Mouse (Mus musculus): ENCODE data around the gene Ncam2.

GRCm38 (mm10) chr16:81434559-81434958 lies 234.1 kb downstream of the Ncam2 start:
- TF ChIP-seq CTCF (IDR thresholded peaks at IDR 0.05; ENCODE audit: low read depth, low read length) (no peak), POLR2A (IDR thresholded peaks at IDR 0.05; ENCODE audit: extremely low read depth, insufficient read depth, low read length) (no peak)

Measured in liver, adult 2 months (tissue).